Mouse (Mus musculus) urinary bladder, postnatal 0 days (tissue): ENCODE data around the gene A030005K14Rik. TPM values are rescaled to one million over a fixed set of nuclear protein-coding genes. Genes with fewer than 3 reads are reported as not detected.

Experiments
- polyA plus RNA-seq: library from polyadenylated mRNA; unstranded; fragments of >200 nt; fragmentation: Nextera tagmentation; extraction: Ambion mirVana; gene quantifications from 2 replicates; pipeline ENCODE4 v1.2.1, GENCODE M21; 2015

Gene A030005K14Rik
- polyA plus RNA-seq, result not detected in 2 replicates

DNA sequence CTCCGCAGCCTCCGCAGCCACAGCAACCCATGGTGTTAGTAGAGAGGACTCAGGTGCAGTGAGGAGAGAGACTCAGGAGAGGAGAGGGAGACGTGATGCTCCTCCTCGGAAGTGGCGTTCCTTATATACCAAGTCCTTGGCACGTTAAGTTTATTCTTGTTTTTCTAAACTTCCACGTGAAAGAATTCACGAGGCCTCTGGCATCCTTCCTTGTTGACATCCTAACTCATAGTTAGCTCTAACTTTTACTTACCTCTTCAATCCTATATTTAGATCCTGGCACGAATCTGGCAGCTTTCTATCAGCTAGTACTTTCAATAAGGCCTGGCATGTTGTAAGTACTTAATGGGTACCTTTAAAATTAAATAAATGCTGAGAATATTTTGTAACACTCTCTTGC, at the start of gene A030005K14Rik:
A030005K14Rik (minus strand) TSS at position 101 of the 400 bp plus-strand sequence.

DNA sequence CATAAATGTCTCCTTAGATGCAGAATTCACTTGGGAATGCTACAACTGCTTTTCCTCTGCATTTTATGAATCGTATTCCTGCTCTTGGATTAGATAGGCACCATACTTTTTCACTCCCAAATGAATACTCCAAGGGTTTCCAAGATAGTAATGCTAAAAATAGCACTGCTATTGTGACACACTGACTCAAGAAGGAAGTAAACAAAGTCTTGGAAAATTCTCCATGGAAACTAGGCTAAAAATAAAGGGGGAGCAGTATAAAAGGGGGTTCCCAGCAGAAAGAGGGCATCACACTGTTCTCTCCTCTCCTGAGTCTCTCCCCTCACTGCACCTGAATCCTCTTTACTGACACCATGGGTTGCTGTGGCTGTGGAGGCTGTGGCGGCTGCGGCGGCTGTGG, 1.5 kb upstream of the A030005K14Rik start, which contains the start of gene Krtap28-13:
Krtap28-13 (plus strand) TSS at position 288 of the 400 bp plus-strand sequence.

DNA sequence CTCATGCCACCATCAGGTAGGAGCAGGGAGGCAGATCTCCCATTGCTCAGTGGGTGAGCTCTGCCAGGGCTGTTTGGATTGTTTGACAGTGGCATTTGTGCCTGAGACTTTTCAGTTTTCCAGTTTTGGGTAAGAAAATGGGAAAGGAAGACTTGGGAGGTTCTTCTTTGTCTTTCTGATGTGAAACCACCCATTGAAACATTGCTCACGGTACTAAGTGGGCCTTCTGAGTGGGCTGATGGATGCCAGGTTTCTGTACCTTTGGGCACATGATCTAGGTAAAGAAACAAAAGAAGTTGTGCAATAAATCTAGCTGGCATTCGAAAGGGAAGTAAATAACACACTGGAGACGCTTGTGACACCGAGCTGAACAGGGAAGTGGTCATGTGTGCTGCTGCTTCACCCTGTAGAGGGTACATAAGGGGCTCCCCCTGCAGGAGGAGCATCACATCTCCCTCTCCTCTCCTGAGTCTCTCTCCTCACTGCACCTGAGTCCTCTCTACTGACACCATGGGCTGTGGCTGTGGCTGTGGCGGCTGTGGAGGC, 14.2 kb downstream of the A030005K14Rik start, which contains the start of gene Gm47969:
Gm47969 (plus strand) TSS at position 51 of the 546 bp plus-strand sequence.

DNA sequence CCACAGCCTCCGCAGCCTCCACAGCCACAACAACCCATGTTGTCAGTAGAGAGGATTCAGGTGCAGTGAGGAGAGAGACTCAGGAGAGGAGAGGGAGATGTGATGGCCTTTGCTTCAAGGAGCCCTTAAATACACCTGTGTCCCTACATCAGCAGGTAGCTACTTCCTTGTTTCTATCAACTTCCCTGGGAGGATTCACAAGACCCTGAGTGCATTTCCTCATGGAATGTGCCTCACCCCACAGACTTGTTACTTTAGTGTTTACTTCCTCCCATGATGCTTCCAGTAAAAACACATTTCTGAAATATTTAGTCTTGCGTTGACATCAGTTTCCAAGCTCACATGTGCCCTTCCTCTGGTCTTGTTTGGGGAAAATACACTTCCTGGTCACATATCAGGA, 16.8 kb downstream of the A030005K14Rik start, which contains the start of gene Krtap28-10:
Krtap28-10 (minus strand) TSS at position 101 of the 400 bp plus-strand sequence.

DNA sequence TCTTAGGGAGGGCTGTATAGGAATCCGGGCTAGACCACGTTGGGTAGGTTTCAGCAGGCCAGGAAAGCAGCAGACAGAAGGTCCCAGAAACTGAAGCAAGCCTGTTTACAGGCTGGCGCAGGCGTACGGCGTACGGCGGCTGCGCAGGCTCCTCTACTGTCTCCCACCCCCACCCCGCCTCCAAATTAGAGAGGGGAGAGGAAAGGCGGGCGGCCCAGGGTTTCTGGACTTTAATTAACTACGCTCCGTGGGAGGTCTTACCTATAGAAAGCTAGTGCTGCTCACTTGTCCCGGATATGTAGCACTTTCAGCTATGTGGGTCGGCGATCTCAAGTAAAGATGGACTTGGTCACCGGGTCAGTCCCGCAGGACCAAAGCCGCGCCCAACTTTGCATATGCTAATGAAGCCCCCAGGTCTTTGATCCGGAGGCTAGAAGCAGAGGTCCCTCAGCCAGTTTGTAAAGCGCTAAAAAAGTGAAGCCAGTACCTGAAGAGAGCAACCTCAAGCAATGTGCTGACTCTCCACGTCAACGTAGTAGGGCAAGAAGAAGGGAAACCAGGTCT, 21.0 kb downstream of the A030005K14Rik start, which contains the start of gene Slc19a3:
Slc19a3 (minus strand) TSS at position 340 of the 564 bp plus-strand sequence.

Other genes with a start within 250 kb of the A030005K14Rik start
- 22.7 and 31.2 TPM in 2 replicates for gene Agfg1, start 219.9 kb downstream of the A030005K14Rik start, polyA plus RNA-seq
- not detected in 2 replicates for gene A030005L19Rik, start 146.1 kb downstream of the A030005K14Rik start, polyA plus RNA-seq
- not detected in 2 replicates for gene A030014E15Rik, start 134.5 kb downstream of the A030005K14Rik start, polyA plus RNA-seq
- gene Gm6217, start 128.0 kb downstream of the A030005K14Rik start, polyA plus RNA-seq, result not detected in 2 replicates
- not detected in 2 replicates for gene A030003K21Rik, start 116.0 kb downstream of the A030005K14Rik start, polyA plus RNA-seq
- gene Gm7544, start 103.4 kb downstream of the A030005K14Rik start, polyA plus RNA-seq, result not detected in 2 replicates
- gene Gm47955, start 99.1 kb downstream of the A030005K14Rik start, polyA plus RNA-seq, result not detected in 2 replicates
- not detected in 2 replicates for gene Gm47959, start 58.8 kb downstream of the A030005K14Rik start, polyA plus RNA-seq
- 0.61 and 0.86 TPM in 2 replicates for gene Slc19a3, start 20.9 kb downstream of the A030005K14Rik start, polyA plus RNA-seq
- gene Krtap28-10, start 16.9 kb downstream of the A030005K14Rik start, polyA plus RNA-seq, result not detected in 2 replicates
- not detected in 2 replicates for gene Gm47969, start 14.4 kb downstream of the A030005K14Rik start, polyA plus RNA-seq
- gene Krtap28-13, start 1.6 kb upstream of the A030005K14Rik start, polyA plus RNA-seq, result not detected in 2 replicates
- not detected in 2 replicates for gene Ccl20, start 57.4 kb upstream of the A030005K14Rik start, polyA plus RNA-seq
- gene Daw1, start 100.4 kb upstream of the A030005K14Rik start, polyA plus RNA-seq, result 0.17 TPM in 1 of 2 replicates, not detected in the other